Mouse (Mus musculus): ENCODE measurements around the gene Slpi. TPM values are rescaled to one million over a fixed set of nuclear protein-coding genes. Genes with fewer than 3 reads are reported as not detected.

The Slpi gene
- polyA plus RNA-seq, 1 experiment = 11.4 TPM

GRCm38 (mm10) chr2:164312599-164312998, 76.3 kb downstream of the Slpi start:
- Histone ChIP-seq H3K36me3 (ENCODE audit: control insufficient read depth, insufficient read depth) (no peaks in the 10 kb centered on the region), H3ac (ENCODE audit: control insufficient read depth, insufficient read length, low read depth) (no peak overlapping the region), H3K79me3 (ENCODE audit: low read depth) (no peaks in the 10 kb centered on the region), H3K27me3 (ENCODE audit: control insufficient read depth, insufficient read depth, insufficient read length) (peaks cover 5% of the 10 kb centered on the region), H3K4me3 (ENCODE audit: insufficient read depth, poor library complexity, severe bottlenecking) (no peak overlapping the region), H3K79me2 (ENCODE audit: control insufficient read depth, insufficient read depth) (no peaks in the 10 kb centered on the region)
- TF ChIP-seq MAX (IDR thresholded peaks at IDR 0.05) (no peak), USF1 (IDR thresholded peaks at IDR 0.05; ENCODE audit: low read depth) (no peak), MYOD1 (IDR thresholded peaks at IDR 0.05; ENCODE audit: control insufficient read depth, insufficient read length, low read depth) (no peak), MYOG (IDR thresholded peaks at IDR 0.05; ENCODE audit: control insufficient read depth, extremely low read depth, insufficient read length) (no peak), CTCF (IDR thresholded peaks at IDR 0.05; ENCODE audit: control insufficient read depth, insufficient read depth, insufficient read length) (no peak)

Small RNA genes within 50 kb of the gene (microRNA-seq; reads per million reads assigned to microRNA genes)
- gene Mir7678 (ENCODE audit: borderline microRNAs expressed) = 0.12 reads per million

Other genes starting within 250 kb of the Slpi start
- not detected for gene Kcns1, start 218.0 kb downstream of the Slpi start, polyA plus RNA-seq (2012; fragmentation: generic; extraction: Trizol)
- not detected for gene Wfdc5, start 206.4 kb downstream of the Slpi start, polyA plus RNA-seq (2012; fragmentation: generic; extraction: Trizol)
- gene Wfdc12, start 198.5 kb downstream of the Slpi start, polyA plus RNA-seq (2012; fragmentation: generic; extraction: Trizol) = not detected
- gene Wfdc15a, start 189.0 kb downstream of the Slpi start, polyA plus RNA-seq (2012; fragmentation: generic; extraction: Trizol) = 0.76 TPM
- not detected for gene Wfdc15b, start 167.4 kb downstream of the Slpi start, polyA plus RNA-seq (2012; fragmentation: generic; extraction: Trizol)
- not detected for gene Svs2, start 150.6 kb downstream of the Slpi start, polyA plus RNA-seq (2012; fragmentation: generic; extraction: Trizol)
- gene Svs3b, start 132.5 kb downstream of the Slpi start, polyA plus RNA-seq (2012; fragmentation: generic; extraction: Trizol) = not detected
- gene Svs4, start 110.6 kb downstream of the Slpi start, polyA plus RNA-seq (2012; fragmentation: generic; extraction: Trizol) = not detected
- gene Svs3a, start 99.8 kb downstream of the Slpi start, polyA plus RNA-seq (2012; fragmentation: generic; extraction: Trizol) = not detected
- not detected for gene Svs6, start 72.3 kb downstream of the Slpi start, polyA plus RNA-seq (2012; fragmentation: generic; extraction: Trizol)
- gene Svs5, start 56.4 kb downstream of the Slpi start, polyA plus RNA-seq (2012; fragmentation: generic; extraction: Trizol) = not detected
- 0.01 TPM for gene Rbpjl, start 14.0 kb upstream of the Slpi start, polyA plus RNA-seq (2012; fragmentation: generic; extraction: Trizol)
- gene Matn4, start 16.1 kb upstream of the Slpi start, polyA plus RNA-seq (2012; fragmentation: generic; extraction: Trizol) = 0.01 TPM
- gene Sdc4, start 54.8 kb upstream of the Slpi start, polyA plus RNA-seq (2012; fragmentation: generic; extraction: Trizol) = 124 TPM
- gene Sys1, start 67.9 kb upstream of the Slpi start, polyA plus RNA-seq (2012; fragmentation: generic; extraction: Trizol) = 49.6 TPM
- 29.7 TPM for gene Gm20458, start 71.9 kb upstream of the Slpi start, polyA plus RNA-seq (2012; fragmentation: generic; extraction: Trizol)
- not detected for gene Trp53tg5, start 84.6 kb upstream of the Slpi start, polyA plus RNA-seq (2012; fragmentation: generic; extraction: Trizol)
- gene Dbndd2, start 97.0 kb upstream of the Slpi start, polyA plus RNA-seq (2012; fragmentation: generic; extraction: Trizol) = 21.2 TPM
- gene Pigt, start 108.4 kb upstream of the Slpi start, polyA plus RNA-seq (2012; fragmentation: generic; extraction: Trizol) = 74.3 TPM
- gene Wfdc2, start 173.3 kb upstream of the Slpi start, polyA plus RNA-seq (2012; fragmentation: generic; extraction: Trizol) = not detected
- gene Spint3, start 184.4 kb upstream of the Slpi start, polyA plus RNA-seq (2012; fragmentation: generic; extraction: Trizol) = not detected
- gene Wfdc6a, start 196.4 kb upstream of the Slpi start, polyA plus RNA-seq (2012; fragmentation: generic; extraction: Trizol) = not detected
- not detected for gene Eppin, start 204.5 kb upstream of the Slpi start, polyA plus RNA-seq (2012; fragmentation: generic; extraction: Trizol)
- not detected for gene Wfdc6b, start 224.4 kb upstream of the Slpi start, polyA plus RNA-seq (2012; fragmentation: generic; extraction: Trizol)
- not detected for gene Wfdc8, start 224.5 kb upstream of the Slpi start, polyA plus RNA-seq (2012; fragmentation: generic; extraction: Trizol)
- not detected for gene Wfdc16, start 249.7 kb upstream of the Slpi start, polyA plus RNA-seq (2012; fragmentation: generic; extraction: Trizol)